Mouse (Mus musculus): ENCODE data around the gene Aldh3b3. TPM values are rescaled to one million over a fixed set of nuclear protein-coding genes. Genes with fewer than 3 reads are reported as not detected.

The Aldh3b3 gene
- polyA plus RNA-seq, 1 experiment from 2014 or later = 0.07 TPM

- H3K4me1 ChIP-seq (replicated peaks; ENCODE audit: insufficient read depth, low read length) = peaks cover 8% of the 10 kb centered on the region; the same call in 1 of the 2 replicates
- TF ChIP-seq CTCF (IDR thresholded peaks at IDR 0.05; ENCODE audit: low read depth) = no peak
- DNase-seq (ENCODE audit: low spot score) = no peak
- H3K4me2 ChIP-seq (ENCODE audit: low read length) = no peak overlapping the region
- no peak for ATAC-seq (replicated peaks; ENCODE audit: low FRiP score, low read depth)
- no peak overlapping the region for H3K9ac ChIP-seq (ENCODE audit: low read depth, low read length)
- no peaks in the 10 kb centered on the region for H3K36me3 ChIP-seq (ENCODE audit: insufficient read depth, low read length)
- H3K27me3 ChIP-seq (ENCODE audit: insufficient read depth, low read length) = no peaks in the 10 kb centered on the region
- no peak overlapping the region for H3K4me3 ChIP-seq (replicated peaks; ENCODE audit: low read depth, low read length)
- H3K9me3 ChIP-seq (replicated peaks; ENCODE audit: low read length) = no peaks in the 10 kb centered on the region
- H3K27ac ChIP-seq = no peak overlapping the region
These were observed 38.5 kb upstream of the Aldh3b3 start for GRCm38 (mm10) chr19:3919928-3920327.

DNA sequence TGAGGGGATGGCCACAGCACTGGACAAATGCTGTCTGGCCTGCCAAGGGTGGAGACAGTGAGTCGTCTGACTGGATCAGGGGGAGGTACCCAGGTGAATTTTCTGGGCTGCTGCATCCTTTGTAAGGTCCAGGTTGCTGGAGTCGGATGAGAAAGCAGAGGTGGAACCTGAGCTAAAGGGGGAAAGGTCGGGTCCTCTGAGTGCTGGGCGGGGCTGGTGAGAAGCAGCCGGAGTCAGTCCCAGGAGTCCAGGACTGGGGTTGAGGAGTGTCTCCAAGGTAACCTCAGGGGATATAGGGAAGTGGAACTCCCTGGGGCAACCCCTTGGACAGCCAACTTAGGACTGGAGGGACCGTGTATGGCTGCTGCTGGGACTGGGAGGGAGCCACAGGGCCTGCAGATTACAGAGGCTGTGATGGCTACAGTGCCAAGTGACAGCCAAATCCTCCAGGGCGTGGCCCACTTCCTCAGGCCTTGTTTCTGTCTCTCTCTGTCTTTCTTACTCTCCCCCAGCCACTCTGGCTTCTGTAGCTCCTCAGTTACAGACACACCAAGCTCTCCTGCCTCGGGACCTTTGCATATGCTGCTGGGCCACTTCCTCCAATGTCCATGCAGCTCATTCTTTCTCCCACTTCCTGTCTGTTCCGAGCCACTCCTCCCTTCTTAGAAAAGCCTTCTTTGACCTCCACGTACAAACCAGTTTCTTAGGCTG, 35.6 kb upstream of the Aldh3b3 start:
- no peak overlapping the region for H3K4me2 ChIP-seq (ENCODE audit: low read length)
- ATAC-seq (replicated peaks; ENCODE audit: low FRiP score, low read depth) (no peak), DNase-seq (ENCODE audit: low spot score) (no peak)
- H3K4me3 ChIP-seq (replicated peaks; ENCODE audit: low read depth, low read length) = no peak overlapping the region
- TF ChIP-seq CTCF (IDR thresholded peaks at IDR 0.05; ENCODE audit: low read depth) = no peak
- no peaks in the 10 kb centered on the region for H3K36me3 ChIP-seq (ENCODE audit: insufficient read depth, low read length)
- peak overlapping the region; percentile 44; the same call in 1 of the 2 replicates for H3K27ac ChIP-seq
- no peak overlapping the region for H3K9ac ChIP-seq (ENCODE audit: low read depth, low read length)
- H3K27me3 ChIP-seq (ENCODE audit: insufficient read depth, low read length) = no peaks in the 10 kb centered on the region
- peaks cover 14% of the 10 kb centered on the region; the same call in 1 of the 2 replicates for H3K4me1 ChIP-seq (replicated peaks; ENCODE audit: insufficient read depth, low read length)
- WGBS = 47% methylated on average over 10 of the region's 10 CpGs
- no peaks in the 10 kb centered on the region for H3K9me3 ChIP-seq (replicated peaks; ENCODE audit: low read length)

DNA sequence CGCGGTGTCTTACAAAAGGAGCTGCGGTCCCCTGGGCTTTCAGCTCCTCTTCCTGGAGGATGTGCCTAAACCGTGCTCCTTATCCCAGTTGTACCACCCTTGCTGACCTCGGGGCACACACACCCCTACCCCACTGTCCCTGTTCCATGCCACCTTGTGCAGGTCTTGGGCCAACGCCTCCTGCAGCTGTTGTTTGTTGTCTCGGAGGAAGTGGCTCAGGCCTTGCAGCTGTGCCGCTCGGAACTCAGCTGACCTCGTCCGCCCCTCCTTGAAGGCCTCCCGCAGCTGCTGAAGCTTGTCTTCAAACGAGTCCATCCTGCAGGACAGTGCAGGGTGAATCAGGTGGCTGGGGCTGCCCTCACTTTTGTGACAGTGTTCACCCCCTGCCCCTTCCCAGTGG, 34.9 kb upstream of the Aldh3b3 start:
- ATAC-seq (replicated peaks; ENCODE audit: low FRiP score, low read depth) = peak; percentile 21; the same call in 1 of the 2 replicates
- Histone ChIP-seq H3K27ac (peak overlapping the region; percentile 44), H3K9me3 (replicated peaks; ENCODE audit: low read length) (no peaks in the 10 kb centered on the region), H3K27me3 (ENCODE audit: insufficient read depth, low read length) (no peaks in the 10 kb centered on the region), H3K4me1 (replicated peaks; ENCODE audit: insufficient read depth, low read length) (peaks cover 14% of the 10 kb centered on the region; the same call in 1 of the 2 replicates), H3K4me2 (ENCODE audit: low read length) (no peak overlapping the region), H3K9ac (ENCODE audit: low read depth, low read length) (no peak overlapping the region), H3K4me3 (replicated peaks; ENCODE audit: low read depth, low read length) (no peak overlapping the region), H3K36me3 (ENCODE audit: insufficient read depth, low read length) (no peaks in the 10 kb centered on the region)
- no peak for TF ChIP-seq CTCF (IDR thresholded peaks at IDR 0.05; ENCODE audit: low read depth)
- peak; percentile 71 for DNase-seq (ENCODE audit: low spot score)
- 21% methylated on average over 13 of the region's 13 CpGs for WGBS

- WGBS = 68% methylated on average over 8 of the region's 8 CpGs
- DNase-seq (ENCODE audit: low spot score) (no peak), ATAC-seq (replicated peaks; ENCODE audit: low FRiP score, low read depth) (no peak)
- H3K27me3 ChIP-seq (ENCODE audit: insufficient read depth, low read length) = no peaks in the 10 kb centered on the region
- no peaks in the 10 kb centered on the region for H3K36me3 ChIP-seq (ENCODE audit: insufficient read depth, low read length)
- H3K9me3 ChIP-seq (replicated peaks; ENCODE audit: low read length) = no peaks in the 10 kb centered on the region
- H3K4me3 ChIP-seq (replicated peaks; ENCODE audit: low read depth, low read length) = no peak overlapping the region
- no peak overlapping the region for H3K4me2 ChIP-seq (ENCODE audit: low read length)
- no peak overlapping the region for H3K9ac ChIP-seq (ENCODE audit: low read depth, low read length)
- H3K4me1 ChIP-seq (replicated peaks; ENCODE audit: insufficient read depth, low read length) = peaks cover 13% of the 10 kb centered on the region; the same call in 1 of the 2 replicates
- peak overlapping the region; percentile 44 for H3K27ac ChIP-seq
- no peak for TF ChIP-seq CTCF (IDR thresholded peaks at IDR 0.05; ENCODE audit: low read depth)
These were observed 34.3 kb upstream of the Aldh3b3 start for GRCm38 (mm10) chr19:3924190-3924589.

GRCm38 (mm10) chr19:3924868-3925267, 33.6 kb upstream of the Aldh3b3 start:
- 97% methylated on average over 7 of the region's 7 CpGs for WGBS
- no peak for TF ChIP-seq CTCF (IDR thresholded peaks at IDR 0.05; ENCODE audit: low read depth)
- no peak overlapping the region for H3K4me2 ChIP-seq (ENCODE audit: low read length)

GRCm38 (mm10) chr19:3925859-3926258, 32.6 kb upstream of the Aldh3b3 start:
- Histone ChIP-seq H3K9ac (ENCODE audit: low read depth, low read length) (no peak overlapping the region), H3K4me1 (replicated peaks; ENCODE audit: insufficient read depth, low read length) (peaks cover 22% of the 10 kb centered on the region), H3K4me3 (replicated peaks; ENCODE audit: low read depth, low read length) (no peak overlapping the region), H3K9me3 (replicated peaks; ENCODE audit: low read length) (no peaks in the 10 kb centered on the region), H3K27ac (no peak overlapping the region), H3K27me3 (ENCODE audit: insufficient read depth, low read length) (no peaks in the 10 kb centered on the region), H3K4me2 (ENCODE audit: low read length) (no peak overlapping the region), H3K36me3 (ENCODE audit: insufficient read depth, low read length) (no peaks in the 10 kb centered on the region)
- 75% methylated on average over 6 of the region's 6 CpGs for WGBS
- no peak for TF ChIP-seq CTCF (IDR thresholded peaks at IDR 0.05; ENCODE audit: low read depth)
- ATAC-seq (replicated peaks; ENCODE audit: low FRiP score, low read depth) = no peak
- no peak for DNase-seq (ENCODE audit: low spot score)

More at GRCm38 (mm10) chr19:3924868-3925267, 33.6 kb upstream of the Aldh3b3 start:
- ATAC-seq (replicated peaks; ENCODE audit: low FRiP score, low read depth) (no peak), DNase-seq (ENCODE audit: low spot score) (no peak)
- no peak overlapping the region for H3K27ac ChIP-seq
- H3K9ac ChIP-seq (ENCODE audit: low read depth, low read length) = no peak overlapping the region
- no peaks in the 10 kb centered on the region for H3K27me3 ChIP-seq (ENCODE audit: insufficient read depth, low read length)
- no peaks in the 10 kb centered on the region for H3K36me3 ChIP-seq (ENCODE audit: insufficient read depth, low read length)
- H3K4me1 ChIP-seq (replicated peaks; ENCODE audit: insufficient read depth, low read length) = peaks cover 12% of the 10 kb centered on the region; the same call in 1 of the 2 replicates
- no peak overlapping the region for H3K4me3 ChIP-seq (replicated peaks; ENCODE audit: low read depth, low read length)
- no peaks in the 10 kb centered on the region for H3K9me3 ChIP-seq (replicated peaks; ENCODE audit: low read length)

Data from kidney, postnatal 0 days (tissue).